Mouse (Mus musculus): ENCODE results near the gene Mark1. TPM values are rescaled to one million over a fixed set of nuclear protein-coding genes. Genes with fewer than 3 reads are reported as not detected.

The Mark1 gene
- total RNA-seq, 2 experiments from 2014 or later, result 9.5 to 11.3 TPM

DNA sequence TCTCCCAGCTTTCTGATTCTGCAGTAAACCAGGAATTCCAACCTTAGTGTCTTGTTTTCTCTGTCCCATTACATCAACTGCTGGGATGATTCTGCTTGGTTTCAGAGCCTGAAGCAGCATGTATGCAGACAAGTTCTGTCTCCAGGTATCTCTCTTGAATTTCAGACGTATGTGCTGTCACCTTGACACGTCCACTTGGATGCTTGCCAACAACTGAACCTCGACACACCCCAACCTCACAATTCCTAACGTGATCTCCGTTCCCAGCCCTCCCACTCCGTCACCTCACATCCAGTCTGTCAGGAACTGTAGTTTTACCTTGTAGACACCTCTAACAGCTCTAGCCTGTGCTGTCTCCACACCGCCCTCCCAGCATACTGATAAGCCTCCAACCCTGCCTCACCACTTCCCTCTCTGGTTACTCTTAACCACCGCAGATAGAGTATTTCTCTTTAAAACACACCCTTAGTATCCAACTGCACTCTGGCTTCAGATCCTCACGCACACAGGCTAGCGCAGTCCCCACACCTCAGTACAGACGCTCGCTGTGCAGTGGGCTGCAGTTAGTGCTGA lies 36.2 kb downstream of the Mark1 start:
- no peak for DNase-seq

DNA sequence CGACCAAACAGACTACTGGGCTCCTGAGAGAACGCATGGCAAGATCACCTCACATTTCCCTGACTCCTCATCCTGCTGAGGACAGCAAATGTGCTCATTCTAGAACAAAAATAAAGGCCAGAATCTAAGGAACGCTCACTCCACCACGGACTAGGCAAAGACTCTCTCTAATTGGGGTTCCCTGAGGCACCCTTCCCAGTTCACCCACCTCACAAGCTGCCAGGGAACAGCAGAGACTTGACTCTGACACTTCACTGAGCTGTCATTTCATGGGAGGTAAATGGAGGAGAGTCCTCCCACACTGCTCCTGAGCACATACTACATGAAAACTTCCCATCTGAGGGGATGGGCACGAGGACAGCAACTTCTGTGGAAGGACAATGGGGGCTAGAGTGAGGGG lies 37.5 kb downstream of the Mark1 start:
- no peak for DNase-seq

DNA sequence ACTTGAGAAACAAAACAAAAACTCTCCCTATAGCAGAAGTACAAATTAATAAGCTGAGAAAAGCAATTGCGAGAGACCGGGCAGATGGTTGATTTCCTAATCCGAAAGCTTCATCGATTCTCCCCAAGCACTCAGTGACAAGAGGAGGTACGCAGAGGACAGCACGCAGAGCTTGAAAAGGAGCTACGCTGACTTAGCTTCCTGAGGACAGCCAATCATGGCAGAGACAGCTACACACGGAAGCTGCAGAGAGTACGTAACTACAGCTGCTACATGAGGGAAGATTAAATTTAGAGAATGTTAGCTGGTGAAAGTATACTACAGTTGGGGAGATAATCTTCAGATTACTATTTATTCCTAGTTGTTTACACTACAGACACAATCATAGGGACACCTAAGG lies 40.6 kb downstream of the Mark1 start:
- DNase-seq, result no peak

DNA sequence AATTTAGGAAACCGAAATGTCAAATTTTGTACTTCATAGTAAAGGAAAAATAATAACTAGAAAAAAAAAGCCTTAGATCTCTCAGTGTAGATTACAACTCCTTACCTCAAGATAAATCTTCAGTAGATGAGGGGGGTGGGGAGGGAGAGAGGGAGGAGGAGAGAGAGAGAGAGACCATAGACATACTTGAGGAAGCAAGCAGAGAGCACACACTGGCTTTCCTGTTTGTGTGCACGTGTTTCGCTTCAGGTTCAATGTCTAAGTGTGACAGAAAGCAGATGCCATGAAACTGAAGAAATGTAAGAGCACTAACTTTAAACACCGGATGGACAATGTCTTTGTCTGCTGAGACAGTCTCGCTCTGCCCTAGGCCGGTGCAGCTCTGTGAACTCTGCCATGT lies 41.0 kb downstream of the Mark1 start:
- DNase-seq, result no peak

DNA sequence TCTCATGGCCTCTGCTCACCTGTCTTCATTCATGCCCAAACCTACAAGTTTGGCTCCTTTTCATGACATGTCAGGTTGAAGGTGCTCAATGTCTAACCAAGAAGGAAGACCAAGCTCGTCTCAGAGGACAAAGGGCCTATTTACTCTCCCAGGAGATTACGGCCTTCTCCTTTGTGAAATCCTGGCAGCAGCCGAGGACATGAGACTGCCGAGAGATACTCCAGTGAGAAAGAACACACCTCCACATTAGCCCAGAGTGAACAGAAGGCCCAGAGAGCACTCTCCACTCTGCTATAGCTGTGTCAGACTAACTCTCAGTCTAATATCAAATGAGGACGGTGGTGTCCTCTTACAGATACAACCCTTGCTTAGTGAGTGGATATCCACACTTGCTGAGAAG lies 47.6 kb downstream of the Mark1 start:
- DNase-seq, result no peak

DNA sequence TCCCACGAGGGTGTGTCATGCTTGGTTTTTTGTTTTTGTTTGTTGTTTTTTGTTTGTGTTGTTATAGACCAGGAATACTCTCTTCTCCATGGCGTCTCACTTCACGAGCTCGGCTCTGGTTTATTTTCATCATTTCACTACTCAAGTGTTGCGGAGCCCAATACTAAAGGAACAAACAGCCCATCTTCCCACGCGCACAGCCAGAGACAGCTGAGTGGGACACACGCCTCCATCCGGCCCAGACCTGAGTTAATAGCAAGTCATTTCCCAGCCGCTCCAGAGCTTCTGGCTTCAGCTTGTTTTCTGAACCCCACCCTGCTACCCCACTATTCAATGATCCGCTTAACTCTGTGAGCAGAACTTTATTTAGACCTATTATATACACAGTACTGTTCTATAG lies 48.3 kb downstream of the Mark1 start:
- no peak for DNase-seq

DNA sequence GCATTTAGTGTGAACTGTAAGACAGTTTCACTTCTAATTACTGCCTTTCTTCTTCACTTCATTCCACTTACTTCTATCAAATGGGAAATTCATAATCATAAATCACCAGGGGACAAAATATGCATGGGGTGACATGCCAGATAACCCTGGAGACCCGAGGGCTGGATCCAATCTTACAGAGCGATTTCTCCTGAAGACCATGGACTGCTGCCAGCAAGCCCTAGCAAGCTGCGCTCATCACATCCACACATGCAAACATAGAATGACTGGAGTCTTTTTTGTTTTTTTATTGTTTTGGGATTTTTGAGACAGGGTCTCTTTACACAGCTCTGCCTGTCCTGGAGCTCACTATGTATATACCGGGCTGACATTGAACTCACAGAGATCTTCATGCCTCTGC lies 61.3 kb downstream of the Mark1 start:
- no peak for DNase-seq

DNA sequence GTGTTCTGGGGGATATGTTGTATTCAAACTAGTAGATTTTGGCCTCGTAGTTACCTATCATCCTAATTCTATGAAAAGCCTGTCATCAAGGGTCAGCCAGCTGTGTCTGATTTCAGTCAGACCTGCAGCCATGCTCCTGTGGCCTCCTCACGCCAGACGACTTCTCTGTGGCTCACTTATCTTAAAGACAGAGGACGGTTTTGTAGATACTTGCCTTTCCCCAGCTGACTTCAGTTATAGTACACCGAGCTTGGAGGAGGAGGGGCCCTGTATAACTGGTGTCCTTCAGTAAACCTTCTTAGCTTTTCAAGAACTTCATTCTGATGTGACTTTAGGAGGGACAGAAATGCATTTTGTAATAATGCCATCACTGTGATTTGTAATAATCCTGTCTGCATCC lies 63.4 kb downstream of the Mark1 start:
- no peak for DNase-seq

DNA sequence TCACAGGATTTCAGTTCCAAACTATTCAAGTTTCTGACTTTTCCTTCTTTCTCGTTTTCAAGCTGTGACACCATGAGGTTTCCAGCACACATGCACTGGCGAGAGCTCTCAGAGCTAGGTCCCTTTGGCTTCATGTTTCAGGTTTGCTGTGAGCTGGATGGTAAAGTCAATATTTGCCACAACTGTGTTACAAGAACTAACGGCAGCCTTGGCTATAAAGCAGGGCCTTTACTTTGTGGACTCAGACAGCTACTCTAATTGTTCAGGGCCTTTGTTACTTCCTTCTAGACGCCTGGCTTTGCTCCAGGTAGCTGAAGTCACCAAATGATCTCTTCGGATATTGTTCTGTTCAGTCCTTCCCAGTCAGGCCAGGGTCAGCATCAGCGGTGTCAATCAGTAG lies 63.9 kb downstream of the Mark1 start:
- DNase-seq, result no peak

DNA sequence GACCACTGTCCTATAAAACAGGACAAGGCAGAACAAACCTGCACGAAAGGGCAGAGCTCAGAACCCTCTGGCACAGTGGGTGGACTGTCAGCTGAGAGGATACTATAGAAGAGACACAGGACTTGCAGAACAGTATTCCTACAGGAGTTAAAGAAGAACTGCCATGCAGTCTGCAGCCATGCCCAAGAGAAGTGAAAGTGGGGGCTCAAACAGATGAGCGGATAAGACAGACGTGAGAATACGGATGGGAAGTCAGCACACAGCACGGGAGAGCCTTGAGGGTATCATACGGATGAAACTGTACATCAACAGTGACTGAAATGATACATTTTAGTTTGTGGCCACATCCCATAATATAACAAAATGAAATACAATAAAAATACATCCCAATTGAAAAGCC lies 68.3 kb downstream of the Mark1 start:
- no peak for DNase-seq

DNA sequence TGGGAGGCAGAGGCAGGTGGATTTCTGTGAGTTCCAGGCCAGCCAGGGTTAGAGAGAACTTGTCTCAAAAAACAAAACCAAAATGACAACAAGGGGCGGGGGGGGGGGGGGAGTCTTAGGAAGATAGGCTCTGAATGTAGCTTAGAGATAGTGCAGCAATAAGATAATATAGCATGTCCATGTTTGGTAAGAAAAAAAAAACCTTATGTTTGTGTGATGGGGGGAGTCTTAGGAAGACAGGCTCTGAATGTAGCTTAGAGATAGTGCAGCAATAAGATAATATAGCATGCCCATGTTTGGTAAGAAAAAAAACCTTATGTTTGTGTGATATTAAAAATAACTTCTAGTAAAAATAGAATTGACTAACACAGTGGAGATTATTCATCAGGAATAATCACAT lies 71.0 kb downstream of the Mark1 start:
- DNase-seq, result no peak

DNA sequence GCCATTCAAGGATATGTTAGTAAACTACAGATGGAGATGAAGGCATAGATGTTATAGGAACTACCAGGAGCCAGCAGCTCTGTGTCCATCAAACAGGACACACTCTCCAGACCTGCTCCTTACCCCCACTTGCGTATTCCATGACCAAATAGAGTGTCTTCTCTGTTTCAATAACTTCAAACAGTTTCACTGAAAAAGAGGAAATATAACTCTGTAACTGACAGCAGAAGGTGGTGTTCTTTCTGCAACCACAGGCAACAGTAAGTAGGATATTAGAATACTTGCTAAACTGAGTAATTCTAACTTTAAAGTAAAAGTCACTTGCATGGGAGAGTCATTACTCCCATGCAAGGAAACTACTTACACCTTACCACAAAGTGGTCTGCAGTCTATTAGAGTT lies 71.5 kb downstream of the Mark1 start:
- no peak for DNase-seq

DNA sequence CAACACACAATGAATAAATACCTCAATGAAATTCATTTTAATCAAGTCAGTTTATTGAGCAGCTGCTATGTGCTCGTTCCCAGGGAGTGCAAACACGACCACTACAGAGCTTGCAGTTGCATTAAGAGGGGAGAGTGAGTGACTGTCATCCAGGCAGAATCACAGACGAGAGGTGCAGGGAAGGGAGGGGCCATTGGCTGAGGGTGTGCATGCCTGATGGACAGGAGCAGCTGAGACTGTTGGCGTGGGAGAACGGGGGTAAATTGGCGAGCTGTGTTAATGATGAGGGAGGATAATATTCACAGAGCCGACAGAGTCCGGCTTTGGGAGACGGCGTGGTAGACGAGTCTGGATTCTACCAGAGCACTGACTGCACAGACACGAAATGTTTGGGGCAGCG lies 76.5 kb downstream of the Mark1 start:
- DNase-seq, result no peak

DNA sequence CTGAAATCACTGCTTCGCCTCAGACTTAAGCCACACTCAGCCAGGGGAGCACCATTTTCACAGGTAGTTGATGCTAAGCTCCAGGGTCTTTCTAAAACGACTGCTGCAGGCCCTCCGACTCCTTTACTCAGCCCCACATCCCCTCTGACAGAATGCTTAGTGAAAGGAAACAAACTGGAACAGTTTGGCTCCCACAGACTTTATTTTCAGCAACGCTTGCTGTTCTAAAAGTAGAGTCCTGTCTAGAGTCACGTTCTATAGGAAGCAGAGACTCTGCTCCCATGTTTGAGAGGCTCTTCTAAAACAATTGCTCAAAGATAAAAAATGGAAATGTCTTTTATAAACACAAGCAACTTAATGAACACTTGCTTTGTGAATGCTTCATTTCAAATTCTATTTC lies 79.3 kb downstream of the Mark1 start:
- DNase-seq, result no peak

DNA sequence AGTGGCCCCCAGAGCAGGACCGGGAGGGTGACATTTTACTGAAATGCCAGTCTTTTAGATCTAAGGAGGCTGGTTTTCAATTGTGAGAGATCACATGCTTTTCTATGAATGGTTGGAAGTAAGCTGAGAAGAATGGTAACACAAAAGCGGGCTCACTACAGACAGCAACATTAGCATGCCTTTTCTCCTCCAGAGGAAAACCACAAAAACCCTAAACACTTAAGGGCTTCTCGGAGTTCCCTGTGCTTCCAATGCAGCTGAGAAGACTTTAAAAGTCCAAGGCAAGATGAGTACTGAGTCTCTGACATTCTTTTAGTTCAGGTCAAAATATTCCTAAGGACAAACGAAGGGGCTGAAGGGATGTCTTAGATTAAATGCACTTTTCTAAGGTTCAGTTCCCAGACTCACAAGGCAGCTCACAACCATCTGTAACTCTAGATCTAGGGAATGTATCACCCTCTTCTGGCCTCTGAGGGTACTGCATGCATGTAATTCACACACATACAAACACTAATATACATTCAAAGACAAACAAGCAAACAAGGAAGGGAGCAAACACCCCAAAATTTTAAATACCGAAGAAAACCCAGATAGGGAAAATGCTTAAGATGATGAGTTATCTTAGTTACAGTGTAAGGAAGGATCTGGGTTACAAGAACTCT lies 81.0 kb downstream of the Mark1 start:
- no peak for DNase-seq

DNA sequence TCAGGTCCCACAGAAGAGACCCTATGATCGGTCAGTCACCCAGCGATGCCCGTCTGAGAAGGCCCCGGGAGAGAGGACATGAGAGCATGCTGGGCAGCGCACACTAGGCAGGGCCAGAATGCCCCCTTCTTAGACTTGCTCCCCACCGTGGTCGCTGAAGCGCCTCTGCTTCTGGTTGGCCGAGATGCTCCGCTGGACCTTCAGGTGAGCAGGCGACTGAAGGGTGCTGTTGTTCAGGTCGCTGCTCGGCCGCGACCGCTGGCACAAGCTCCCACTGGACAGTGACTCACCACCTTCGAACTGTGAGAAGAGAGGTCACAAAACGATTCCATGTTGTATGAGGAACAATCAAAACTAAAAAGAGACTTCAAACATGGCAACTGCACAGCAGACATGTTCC lies 87.0 kb downstream of the Mark1 start:
- DNase-seq, result no peak

DNA sequence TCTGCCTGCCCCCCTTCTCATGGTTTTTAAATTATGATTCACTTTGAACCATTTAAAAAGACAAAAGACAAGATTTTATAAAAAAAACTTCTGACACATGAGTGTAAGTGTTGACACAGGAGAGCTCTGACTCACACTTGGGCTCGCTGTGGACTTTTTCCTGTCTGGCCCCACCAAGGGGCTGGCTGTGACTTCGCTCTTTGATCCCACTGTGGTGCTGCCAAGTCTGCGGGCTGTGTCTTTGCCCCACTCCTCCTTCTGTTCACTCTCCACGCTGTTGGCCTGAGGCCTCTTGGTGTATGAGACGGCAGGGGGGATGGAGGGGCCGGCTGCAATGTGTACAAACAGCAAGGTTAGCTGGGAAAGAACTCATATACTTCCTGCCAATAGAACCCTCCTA lies 87.5 kb downstream of the Mark1 start:
- DNase-seq, result no peak

DNA sequence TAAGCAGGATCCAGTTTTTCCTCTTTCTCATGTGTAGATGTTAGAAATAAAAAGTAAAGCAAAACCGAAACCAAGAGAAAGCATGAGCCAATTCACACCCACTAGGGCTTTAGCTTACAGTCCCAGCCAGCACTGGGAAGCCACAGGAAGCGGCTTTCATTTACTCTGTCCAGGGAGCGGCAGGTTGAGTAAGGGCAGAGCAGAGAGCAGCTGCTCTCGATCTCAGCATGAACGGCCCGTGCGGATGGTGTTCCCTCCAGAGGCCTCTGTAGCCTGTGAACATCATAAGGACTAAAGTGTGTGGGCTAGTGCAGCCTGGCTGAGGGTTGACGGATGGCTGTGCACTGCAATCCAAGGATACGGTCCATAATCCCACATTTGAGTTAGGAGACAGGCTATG lies 90.8 kb downstream of the Mark1 start:
- peak; percentile 23 for DNase-seq

DNA sequence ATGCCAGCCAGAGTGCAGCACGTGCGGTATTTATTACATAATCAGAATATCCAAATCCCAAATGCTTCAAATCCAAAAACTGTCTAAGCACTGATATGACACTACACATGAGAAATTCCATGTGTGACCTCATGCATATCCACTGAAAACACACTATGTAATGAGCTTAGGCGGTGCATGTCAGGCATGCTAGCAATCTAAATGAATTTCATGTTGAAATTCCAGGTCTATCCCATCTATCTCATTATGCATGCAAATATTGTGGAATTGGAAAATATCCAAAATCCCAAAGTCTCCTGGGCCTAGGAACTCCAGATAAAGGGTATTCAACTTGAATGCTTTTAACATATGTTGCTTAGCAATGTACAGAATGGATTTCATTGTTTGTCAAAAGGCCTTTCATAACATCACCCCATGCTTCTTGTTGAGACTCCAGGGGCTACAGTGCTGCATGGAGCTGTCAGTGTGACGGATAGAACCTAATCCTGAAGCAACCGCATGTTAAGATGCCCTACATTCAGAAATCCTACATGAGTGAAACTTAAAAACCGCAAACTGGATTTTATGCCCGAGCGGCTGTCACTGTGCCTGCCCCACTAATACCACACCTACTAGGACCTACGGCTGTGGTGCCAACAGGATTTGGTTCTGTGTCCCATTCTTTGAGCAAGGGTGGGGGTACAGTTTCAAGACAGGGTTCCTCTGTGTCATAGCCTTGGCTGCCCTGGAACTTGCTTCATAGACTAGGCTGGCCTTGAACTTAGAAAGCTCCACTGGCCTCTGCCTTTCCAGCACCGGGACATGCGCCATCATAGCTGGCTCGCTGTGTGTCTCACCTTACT lies 93.2 kb downstream of the Mark1 start:
- DNase-seq, result no peak

DNA sequence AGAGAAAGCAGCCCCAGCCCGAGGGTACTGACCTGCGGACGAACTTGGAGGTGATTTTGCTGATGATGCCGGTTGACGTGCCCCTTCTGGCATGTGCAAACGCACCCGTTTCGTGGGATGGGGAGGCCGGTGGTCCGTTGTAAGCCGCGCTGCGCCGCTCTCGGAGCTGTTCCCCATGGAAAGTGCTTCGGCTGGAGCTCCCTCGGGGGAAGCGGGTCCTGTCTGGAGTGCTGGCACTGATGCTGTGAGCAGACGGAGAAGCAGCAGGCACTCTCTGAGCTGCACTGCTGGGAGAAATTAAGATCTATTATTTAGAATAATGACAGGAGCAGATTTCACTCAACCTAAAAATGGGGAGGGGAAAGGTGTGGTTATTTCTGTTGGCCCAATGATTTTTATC lies 94.0 kb downstream of the Mark1 start:
- no peak for DNase-seq

DNA sequence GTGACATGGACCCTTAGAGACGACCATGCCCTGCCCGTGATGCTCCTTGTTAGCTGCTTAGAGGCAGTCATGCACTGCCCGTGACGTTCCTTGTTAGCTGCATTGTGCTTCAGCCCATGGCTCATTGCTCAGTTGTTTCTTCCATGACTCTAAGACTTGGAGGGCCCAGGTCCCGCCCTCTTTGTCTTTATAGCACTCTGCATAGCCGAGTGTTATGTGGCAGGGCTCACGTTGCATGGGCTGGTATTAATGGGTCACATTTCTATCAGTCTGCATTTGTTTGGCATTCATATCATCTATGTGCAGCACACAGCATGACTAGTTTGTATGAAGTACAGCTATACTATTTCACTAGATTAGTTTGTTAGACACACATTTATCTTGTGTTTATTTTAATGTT lies 95.7 kb downstream of the Mark1 start:
- DNase-seq, result no peak

DNA sequence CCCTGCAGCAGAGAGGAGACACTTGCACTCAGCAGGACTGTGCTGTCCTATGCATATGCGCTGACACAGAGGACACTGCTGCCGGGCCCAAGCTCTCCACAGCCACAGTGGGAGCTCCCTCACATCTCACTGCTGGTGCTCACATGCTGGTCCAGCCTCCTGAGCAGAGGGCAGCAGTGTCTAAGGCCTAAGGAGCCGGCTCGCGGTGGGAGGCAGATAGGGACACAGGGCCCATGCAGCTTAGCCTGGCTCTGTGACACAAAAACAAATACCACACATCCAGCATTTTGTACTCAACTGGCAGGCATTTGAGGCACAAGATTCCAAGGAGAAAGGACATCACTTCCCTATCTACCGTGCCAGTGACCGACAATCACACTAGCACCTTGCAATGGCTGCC lies 96.5 kb downstream of the Mark1 start:
- no peak for DNase-seq

DNA sequence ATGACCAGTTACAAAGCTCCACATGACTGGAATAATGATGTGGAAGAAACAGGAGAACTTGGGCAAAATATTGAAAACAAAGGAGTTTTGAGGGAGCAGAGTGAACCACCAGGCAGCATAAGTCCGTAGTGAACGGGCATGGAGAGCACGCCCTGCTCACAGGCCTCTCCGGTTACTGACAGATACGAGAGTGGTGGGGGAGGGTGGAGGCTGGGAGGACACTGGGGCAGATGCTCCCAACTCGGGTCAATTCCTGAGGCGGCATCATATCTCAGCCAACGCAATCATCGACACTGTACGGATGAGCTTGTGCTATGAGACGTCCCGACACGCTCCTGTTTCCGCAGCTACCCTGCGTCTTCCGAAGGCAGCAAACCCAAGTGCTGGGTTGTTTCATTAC lies 102.0 kb downstream of the Mark1 start:
- no peak for DNase-seq

DNA sequence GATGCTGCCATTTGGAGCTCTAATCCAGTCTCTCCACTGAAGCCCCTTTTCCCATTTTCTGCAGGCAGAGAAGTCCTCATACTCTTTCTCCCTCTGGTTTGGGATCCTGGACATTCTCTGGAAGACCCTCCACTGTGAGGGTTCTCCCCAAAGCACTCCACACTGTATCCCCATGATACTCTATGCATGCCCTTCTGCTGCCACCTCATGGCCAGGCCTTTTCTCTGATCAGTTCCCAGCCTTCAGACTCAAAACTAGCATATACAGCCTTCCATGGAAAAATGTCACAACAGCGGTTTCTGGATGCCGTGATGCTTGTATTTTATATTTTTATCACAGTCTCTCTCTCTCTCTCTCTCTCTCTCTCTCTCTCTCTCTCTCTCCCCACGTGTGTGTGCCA lies 107.4 kb downstream of the Mark1 start:
- DNase-seq, result no peak

Data from adrenal gland, postnatal 10 days (tissue).